Mouse (Mus musculus) brown adipose tissue, adult 24 weeks (tissue): ENCODE results near the gene Fam117a. TPM values are rescaled to one million over a fixed set of nuclear protein-coding genes. Genes with fewer than 3 reads are reported as not detected.
A peak's percentile ranks its signal among the peaks of the same experiment; 100 is the strongest.

ENCODE experiments used
- H3K27ac ChIP-seq: fragments of 200-500 bp; replicated peaks from 2 replicates; pipeline ENCODE4 v1.5.1; 2012; ENCODE audit warnings: low read depth, mild to moderate bottlenecking, low read length
- H3K4me1 ChIP-seq: fragments of 200-500 bp; 2 replicates; pipeline ENCODE4 v1.6.1; 2012; ENCODE audit warnings: low read length, mixed read lengths; ENCODE audit not compliant: control insufficient read depth, insufficient read depth, insufficient read length
- H3K4me3 ChIP-seq: fragments of 200-500 bp; 2 replicates; pipeline ENCODE4 v1.5.1; 2012; ENCODE audit warnings: low read depth, mild to moderate bottlenecking, low read length, moderate library complexity; ENCODE audit not compliant: insufficient read depth
- polyA plus RNA-seq: library from polyadenylated mRNA; stranded (reverse); fragments of >200 nt; gene quantifications from 2 replicates; pipeline ENCODE4 v1.2.4, GENCODE M21; 2012; ENCODE audit not compliant: missing spikeins, insufficient read depth, insufficient read length

Gene Fam117a
- polyA plus RNA-seq, 1 experiment, result 14.8 TPM

- no peak overlapping the region for H3K27ac ChIP-seq
- H3K4me3 ChIP-seq, result no peak overlapping the region
- H3K4me1 ChIP-seq, result no peaks in the 10 kb centered on the region
Measured at GRCm38 (mm10) chr11:95318116-95318515, 18.7 kb upstream of the Fam117a start.

- no peak overlapping the region for H3K4me3 ChIP-seq
- no peak overlapping the region for H3K27ac ChIP-seq
- no peaks in the 10 kb centered on the region for H3K4me1 ChIP-seq
Measured at GRCm38 (mm10) chr11:95319506-95319905, 17.3 kb upstream of the Fam117a start.

GRCm38 (mm10) chr11:95320010-95320409 lies 16.8 kb upstream of the Fam117a start:
- Histone ChIP-seq H3K27ac (no peak overlapping the region), H3K4me3 (no peak overlapping the region), H3K4me1 (no peaks in the 10 kb centered on the region)

- Histone ChIP-seq H3K27ac (no peak overlapping the region), H3K4me1 (peaks cover 14% of the 10 kb centered on the region), H3K4me3 (no peak overlapping the region)
Measured at GRCm38 (mm10) chr11:95324181-95324580, 12.6 kb upstream of the Fam117a start.

- H3K27ac ChIP-seq, result 0 out of 2 replicates have a peak overlapping the region, but pooled peaks have one; percentile 14
- H3K4me3 ChIP-seq, result no peak overlapping the region
- peaks cover 14% of the 10 kb centered on the region for H3K4me1 ChIP-seq
Measured at GRCm38 (mm10) chr11:95325832-95326231, 11.0 kb upstream of the Fam117a start.

DNA sequence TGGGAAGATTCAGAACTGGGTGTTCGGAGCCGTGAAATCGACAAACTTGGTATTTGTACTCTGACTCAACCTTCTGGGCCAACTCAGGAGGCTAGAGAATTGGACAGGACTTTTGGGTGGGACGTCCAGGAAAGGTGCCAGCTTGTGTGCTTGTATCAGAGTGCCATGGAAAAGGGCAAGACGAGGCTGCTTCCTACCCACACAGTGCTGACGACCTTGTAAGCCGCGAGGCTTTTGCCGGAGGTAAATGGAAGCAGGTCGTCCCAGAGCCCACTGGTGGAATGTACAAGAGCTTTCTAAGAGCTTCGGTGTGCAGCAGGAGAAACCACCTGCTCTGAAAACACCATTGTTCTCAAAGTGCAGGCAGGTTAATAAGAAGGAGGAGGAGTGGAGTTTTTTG lies 10.6 kb upstream of the Fam117a start:
- Histone ChIP-seq H3K4me3 (no peak overlapping the region), H3K4me1 (peaks cover 14% of the 10 kb centered on the region), H3K27ac (peak overlapping the region; percentile 14; the same call in 1 of the 2 replicates)

DNA sequence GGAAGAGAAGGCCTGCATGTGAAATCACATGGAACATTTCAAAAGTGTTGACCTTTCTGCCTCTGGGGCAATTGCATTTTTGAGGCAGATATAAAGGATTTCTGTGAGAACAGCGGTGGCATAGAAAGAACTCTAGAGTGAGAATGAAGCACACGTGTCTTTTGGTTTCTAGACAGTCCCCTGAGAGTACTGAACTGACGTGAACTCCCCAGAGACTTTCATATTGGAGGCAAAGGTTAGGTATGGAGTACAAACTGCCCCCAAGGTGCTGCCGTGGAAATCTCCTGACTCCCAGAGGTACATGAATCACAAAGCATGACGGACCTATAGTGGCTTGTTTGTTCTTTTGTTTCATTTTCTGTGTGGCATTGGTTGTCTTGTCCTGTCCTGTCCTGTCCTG lies 8.2 kb upstream of the Fam117a start:
- peak overlapping the region; percentile 63 for H3K27ac ChIP-seq
- peaks cover 22% of the 10 kb centered on the region for H3K4me1 ChIP-seq
- H3K4me3 ChIP-seq, result no peak overlapping the region

GRCm38 (mm10) chr11:95330662-95331061 lies 6.2 kb upstream of the Fam117a start:
- Histone ChIP-seq H3K4me3 (no peak overlapping the region), H3K4me1 (peaks cover 26% of the 10 kb centered on the region), H3K27ac (no peak overlapping the region)

- Histone ChIP-seq H3K4me3 (no peak overlapping the region), H3K27ac (no peak overlapping the region), H3K4me1 (peaks cover 19% of the 10 kb centered on the region; the same call in 1 of the 2 replicates)
Measured at GRCm38 (mm10) chr11:95333209-95333608, 3.6 kb upstream of the Fam117a start.

GRCm38 (mm10) chr11:95333805-95334204 lies 3.0 kb upstream of the Fam117a start:
- peaks cover 19% of the 10 kb centered on the region; the same call in 1 of the 2 replicates for H3K4me1 ChIP-seq
- no peak overlapping the region for H3K4me3 ChIP-seq
- no peak overlapping the region for H3K27ac ChIP-seq

GRCm38 (mm10) chr11:95334448-95335060 lies 2.3 kb upstream of the Fam117a start:
- Histone ChIP-seq H3K27ac (no peak overlapping the region), H3K4me3 (no peak overlapping the region), H3K4me1 (peaks cover 19% of the 10 kb centered on the region; the same call in 1 of the 2 replicates)

DNA sequence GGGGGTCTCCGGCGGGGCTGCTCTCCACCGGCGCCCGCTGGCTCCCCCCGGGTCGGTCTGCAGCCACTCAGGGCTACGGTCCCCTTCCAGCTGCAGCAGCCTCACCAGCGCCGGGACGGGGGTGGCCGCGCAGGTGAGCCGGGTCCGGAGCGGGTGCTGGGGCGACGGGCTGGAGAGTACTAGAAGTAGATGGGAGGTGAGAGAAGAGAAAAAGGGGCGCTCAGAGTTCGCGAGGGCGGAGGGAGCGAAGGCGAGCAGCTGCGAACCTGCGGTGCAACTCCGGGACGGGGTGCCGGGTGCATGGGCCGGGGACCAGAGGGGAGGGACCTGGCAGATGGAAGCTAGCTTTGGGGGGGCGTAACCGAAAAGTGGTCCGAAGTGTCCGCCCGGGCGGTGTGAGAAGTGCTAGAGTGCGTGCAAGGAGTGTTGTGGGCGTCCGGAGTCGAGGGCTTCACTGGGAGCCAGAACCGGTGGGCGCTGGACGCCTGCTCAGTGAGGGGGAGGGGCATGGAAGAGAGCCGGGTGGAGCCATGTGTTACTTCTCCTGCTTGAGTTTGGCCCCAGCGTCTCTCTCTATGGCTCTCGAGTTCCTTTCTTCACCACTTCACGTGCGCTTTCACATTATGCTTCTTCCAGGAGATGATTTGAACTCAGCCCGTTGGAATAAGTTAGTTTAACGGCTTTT lies 453 bp downstream of the Fam117a start:
- H3K4me3 ChIP-seq, result peak overlapping the region; percentile 90
- H3K27ac ChIP-seq, result no peak overlapping the region

GRCm38 (mm10) chr11:95337846-95338342 lies 1.1 kb downstream of the Fam117a start:
- H3K27ac ChIP-seq, result 0 out of 2 replicates have a peak overlapping the region, but pooled peaks have one; percentile 10
- peak overlapping the region; percentile 90 for H3K4me3 ChIP-seq
- H3K4me1 ChIP-seq, result peaks cover 14% of the 10 kb centered on the region; the same call in 1 of the 2 replicates

More for the DNA sequence above, 453 bp downstream of the Fam117a start:
- H3K4me1 ChIP-seq, result peaks cover 15% of the 10 kb centered on the region; the same call in 1 of the 2 replicates

DNA sequence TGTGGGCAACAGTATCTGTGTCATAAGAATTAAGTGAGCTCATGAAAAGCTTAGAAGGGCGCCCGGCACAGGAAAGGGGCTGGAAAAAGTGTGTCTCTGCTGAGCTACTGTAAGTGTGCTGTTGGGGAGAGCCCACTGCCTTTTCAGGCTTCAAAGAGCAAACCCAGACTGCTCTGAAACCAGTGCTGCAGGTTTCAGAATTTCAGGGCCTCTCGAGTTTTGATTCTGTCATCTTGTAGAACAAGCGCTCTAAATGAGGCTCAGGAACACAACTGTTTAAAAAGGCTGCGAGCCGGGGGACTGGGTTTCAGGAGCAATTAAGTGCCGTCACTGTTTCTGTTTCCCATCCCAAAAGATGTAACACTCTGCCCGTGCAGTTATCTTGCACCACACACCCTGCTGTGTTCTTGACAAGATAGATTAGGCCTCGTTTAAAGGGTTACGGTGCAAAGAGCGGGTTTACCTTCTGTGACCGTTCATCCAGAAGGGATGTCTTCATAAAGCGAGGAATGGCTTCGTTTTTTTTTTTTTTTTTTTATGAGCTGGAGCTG lies 2.7 kb downstream of the Fam117a start:
- Histone ChIP-seq H3K4me3 (peak overlapping the region; percentile 11; the same call in 1 of the 2 replicates), H3K27ac (0 out of 2 replicates have a peak overlapping the region, but pooled peaks have one; percentile 34), H3K4me1 (peaks cover 22% of the 10 kb centered on the region)

GRCm38 (mm10) chr11:95340259-95340658 lies 3.4 kb downstream of the Fam117a start:
- Histone ChIP-seq H3K27ac (no peak overlapping the region), H3K4me1 (peaks cover 24% of the 10 kb centered on the region), H3K4me3 (no peak overlapping the region)
